Mouse (Mus musculus) megakaryocyte, embryonic 14.5 days (primary cell): ENCODE results near the gene F830045P16Rik.

Experiments used
- FLI1 ChIP-seq: IDR thresholded peaks from 2 replicates; pipeline ENCODE4 v1.6.1; 2012; ENCODE audit warnings: low read length, inconsistent platforms, mixed read lengths
- GATA1 ChIP-seq: IDR thresholded peaks from 3 replicates; pipeline ENCODE4 v1.6.1; 2012; ENCODE audit warnings: mixed read lengths, low read length, inconsistent platforms, borderline replicate concordance

GRCm38 (mm10) chr2:129525644-129526043, 10.8 kb downstream of the F830045P16Rik start:
- TF ChIP-seq GATA1 (no peak), FLI1 (no peak)
